Mouse (Mus musculus) C2C12 (cell line): ENCODE measurements around the gene Castor1. TPM values are rescaled to one million over a fixed set of nuclear protein-coding genes. Genes with fewer than 3 reads are reported as not detected.

Experiments used
- H3K27me3 ChIP-seq: one replicate; pipeline ENCODE4 v1.6.1; 2011; ENCODE audit not compliant: control insufficient read depth, insufficient read depth, insufficient read length
- H3K36me3 ChIP-seq: one replicate; pipeline ENCODE4 v1.6.1; 2011; ENCODE audit not compliant: control insufficient read depth, insufficient read depth
- H3K4me3 ChIP-seq: one replicate; pipeline ENCODE4 v1.5.1; 2011; ENCODE audit warnings: mild to moderate bottlenecking, control low read depth; ENCODE audit not compliant: poor library complexity, insufficient read depth, severe bottlenecking
- H3K79me2 ChIP-seq: one replicate; pipeline ENCODE4 v1.6.1; 2011; ENCODE audit not compliant: control insufficient read depth, insufficient read depth
- H3K79me3 ChIP-seq: one replicate; pipeline ENCODE4 v1.6.1; 2011; ENCODE audit warnings: low read depth, control low read depth
- H3ac ChIP-seq: one replicate; pipeline ENCODE3; 2011; ENCODE audit warnings: low read depth; ENCODE audit not compliant: control insufficient read depth, insufficient read length
- CEBPB ChIP-seq: IDR thresholded peaks from one replicate; pipeline ENCODE4 v1.6.1; 2011; ENCODE audit warnings: low read depth, mild to moderate bottlenecking, control low read depth, moderate library complexity
- CTCF ChIP-seq: IDR thresholded peaks from one replicate; pipeline ENCODE4 v1.5.1; 2011; ENCODE audit not compliant: control insufficient read depth, insufficient read depth, insufficient read length
- FOSL1 ChIP-seq: IDR thresholded peaks from one replicate; pipeline ENCODE4 v1.8.0; 2011; ENCODE audit warnings: mild to moderate bottlenecking, low read length; ENCODE audit not compliant: poor library complexity, insufficient read depth, severe bottlenecking
- MAX ChIP-seq: IDR thresholded peaks from one replicate; pipeline ENCODE4 v1.6.1; 2011; ENCODE audit warnings: mild to moderate bottlenecking, control low read depth
- MYOD1 ChIP-seq: IDR thresholded peaks from one replicate; pipeline ENCODE4 v1.6.1; 2011; ENCODE audit warnings: low read depth; ENCODE audit not compliant: control insufficient read depth, insufficient read length
- MYOG ChIP-seq: IDR thresholded peaks from one replicate; pipeline ENCODE4 v1.6.1; 2011; ENCODE audit not compliant: control insufficient read depth, insufficient read length; ENCODE audit errors: extremely low read depth
- USF1 ChIP-seq: IDR thresholded peaks from one replicate; pipeline ENCODE4 v1.6.1; 2011; ENCODE audit warnings: low read depth, mild to moderate bottlenecking, control low read depth, moderate library complexity
- polyA plus RNA-seq: library from polyadenylated mRNA; unstranded; fragments of >200 nt; fragmentation: generic; extraction: Trizol; gene quantifications from one replicate; pipeline ENCODE4 v1.2.1, GENCODE M21; 2012; ENCODE audit warnings: missing spikeins

Gene Castor1
- polyA plus RNA-seq, 1 experiment, result 1.5 TPM

- no peaks in the 10 kb centered on the region for H3K79me2 ChIP-seq
- H3ac ChIP-seq, result no peak overlapping the region
- no peak for TF ChIP-seq FOSL1
- no peak for TF ChIP-seq USF1
- no peak for TF ChIP-seq CEBPB
- TF ChIP-seq MYOG, result no peak
- TF ChIP-seq MAX, result no peak
- TF ChIP-seq MYOD1, result no peak
- TF ChIP-seq CTCF, result no peak
- H3K79me3 ChIP-seq, result no peaks in the 10 kb centered on the region
- no peak overlapping the region for H3K4me3 ChIP-seq
- no peaks in the 10 kb centered on the region for H3K36me3 ChIP-seq
- no peaks in the 10 kb centered on the region for H3K27me3 ChIP-seq
Measured at GRCm38 (mm10) chr11:4246126-4246525, 28.1 kb downstream of the Castor1 start.

- Histone ChIP-seq H3K79me3 (no peaks in the 10 kb centered on the region), H3K79me2 (no peaks in the 10 kb centered on the region), H3K36me3 (no peaks in the 10 kb centered on the region), H3ac (no peak overlapping the region), H3K4me3 (no peak overlapping the region), H3K27me3 (no peaks in the 10 kb centered on the region)
- TF ChIP-seq CEBPB (no peak), MYOD1 (no peak), MAX (no peak), FOSL1 (no peak), MYOG (no peak), USF1 (no peak), CTCF (no peak)
Measured at GRCm38 (mm10) chr11:4246623-4247022, 28.6 kb downstream of the Castor1 start.

GRCm38 (mm10) chr11:4247201-4247959 is 29.4 kb downstream of the Castor1 start:
- Histone ChIP-seq H3K79me3 (no peaks in the 10 kb centered on the region), H3ac (no peak overlapping the region), H3K79me2 (no peaks in the 10 kb centered on the region), H3K4me3 (no peak overlapping the region), H3K27me3 (no peaks in the 10 kb centered on the region), H3K36me3 (no peaks in the 10 kb centered on the region)
- no peak for TF ChIP-seq MAX
- no peak for TF ChIP-seq MYOD1
- TF ChIP-seq MYOG, result no peak
- no peak for TF ChIP-seq FOSL1
- no peak for TF ChIP-seq CTCF
- no peak for TF ChIP-seq USF1
- TF ChIP-seq CEBPB, result no peak

- no peaks in the 10 kb centered on the region for H3K36me3 ChIP-seq
- no peak overlapping the region for H3K4me3 ChIP-seq
- TF ChIP-seq CEBPB (no peak), CTCF (no peak), MYOG (no peak), MAX (no peak), USF1 (no peak), MYOD1 (no peak), FOSL1 (no peak)
- H3K79me2 ChIP-seq, result no peaks in the 10 kb centered on the region
- no peaks in the 10 kb centered on the region for H3K27me3 ChIP-seq
- H3ac ChIP-seq, result no peak overlapping the region
- no peaks in the 10 kb centered on the region for H3K79me3 ChIP-seq
Measured at GRCm38 (mm10) chr11:4249151-4249550, 31.1 kb downstream of the Castor1 start.

GRCm38 (mm10) chr11:4250290-4250689 is 32.3 kb downstream of the Castor1 start:
- no peaks in the 10 kb centered on the region for H3K79me3 ChIP-seq
- no peaks in the 10 kb centered on the region for H3K27me3 ChIP-seq
- no peak overlapping the region for H3K4me3 ChIP-seq
- no peaks in the 10 kb centered on the region for H3K36me3 ChIP-seq
- TF ChIP-seq USF1 (no peak), MYOD1 (no peak), CEBPB (no peak)
- H3K79me2 ChIP-seq, result no peaks in the 10 kb centered on the region
- H3ac ChIP-seq, result no peak overlapping the region

GRCm38 (mm10) chr11:4251376-4251775 is 33.4 kb downstream of the Castor1 start:
- Histone ChIP-seq H3K36me3 (no peaks in the 10 kb centered on the region), H3K79me2 (no peaks in the 10 kb centered on the region), H3K4me3 (no peak overlapping the region), H3K79me3 (no peaks in the 10 kb centered on the region), H3ac (no peak overlapping the region), H3K27me3 (no peaks in the 10 kb centered on the region)
- TF ChIP-seq CTCF (no peak), CEBPB (no peak), MYOD1 (no peak), USF1 (no peak)
